Mouse (Mus musculus) forebrain, embryonic 12.5 days (tissue): ENCODE results near the gene Snx7. TPM values are rescaled to one million over a fixed set of nuclear protein-coding genes. Genes with fewer than 3 reads are reported as not detected.

Experiments used
- ATAC-seq: fragments of 200-750 bp; cut with Nextera tagmentation; 2 replicates; pipeline ENCODE4 v1.8.0; 2017; ENCODE audit warnings: moderate TSS enrichment; ENCODE audit not compliant: low FRiP score
- H3K27ac ChIP-seq: fragments of 300-500 bp; sonication (generic); 2 replicates; pipeline ENCODE4 v1.5.1; 2016; ENCODE audit warnings: mild to moderate bottlenecking
- H3K27me3 ChIP-seq: fragments of 300-500 bp; sonication (generic); 2 replicates; pipeline ENCODE4 v1.6.1; 2016; ENCODE audit warnings: mild to moderate bottlenecking
- H3K36me3 ChIP-seq: fragments of 300-500 bp; sonication (generic); replicated peaks from 2 replicates; pipeline ENCODE4 v1.6.1; 2016; ENCODE audit warnings: mild to moderate bottlenecking
- H3K4me1 ChIP-seq: fragments of 300-500 bp; sonication (generic); 2 replicates; pipeline ENCODE4 v1.6.1; 2016
- H3K4me2 ChIP-seq: fragments of 300-500 bp; sonication (generic); 2 replicates; pipeline ENCODE4 v1.6.1; 2016; ENCODE audit warnings: mild to moderate bottlenecking, moderate library complexity
- H3K4me3 ChIP-seq: fragments of 300-500 bp; sonication (generic); replicated peaks from 2 replicates; pipeline ENCODE4 v1.5.1; 2016; ENCODE audit warnings: mild to moderate bottlenecking
- H3K9ac ChIP-seq: fragments of 300-500 bp; sonication (generic); 2 replicates; pipeline ENCODE4 v1.6.1; 2016; ENCODE audit warnings: mild to moderate bottlenecking
- H3K9me3 ChIP-seq: fragments of 300-500 bp; sonication (generic); 2 replicates; pipeline ENCODE4 v1.6.1; 2016
- WGBS: fragments of 180-500 bp; shearing (Covaris S2); methylation state at CpG from one replicate; pipeline ENCODE4 v1.1.7; 2016; 5-methylcytosine and 5-hydroxymethylcytosine counted together
- polyA plus RNA-seq: library from polyadenylated mRNA; unstranded; fragments of >200 nt; fragmentation: Nextera tagmentation; extraction: Ambion mirVana; gene quantifications from 2 replicates; pipeline ENCODE4 v1.2.1, GENCODE M21; 2016

The Snx7 gene
- polyA plus RNA-seq, 1 experiment from 2014 or later, result 11.7 TPM

- no peaks in the 10 kb centered on the region for H3K27me3 ChIP-seq
- no peaks in the 10 kb centered on the region for H3K36me3 ChIP-seq
- no peak overlapping the region for H3K27ac ChIP-seq
- ATAC-seq, result no peak
- no peak overlapping the region for H3K4me3 ChIP-seq
- H3K4me2 ChIP-seq, result no peak overlapping the region
- H3K9ac ChIP-seq, result no peak overlapping the region
- WGBS, result 90% methylated on average over 6 of the region's 6 CpGs
- H3K9me3 ChIP-seq, result no peaks in the 10 kb centered on the region
- no peaks in the 10 kb centered on the region for H3K4me1 ChIP-seq
Observed at GRCm38 (mm10) chr3:117805782-117806181, 63.0 kb downstream of the Snx7 start.

- H3K4me3 ChIP-seq, result no peak overlapping the region
- no peaks in the 10 kb centered on the region for H3K4me1 ChIP-seq
- no peaks in the 10 kb centered on the region for H3K9me3 ChIP-seq
- H3K4me2 ChIP-seq, result no peak overlapping the region
- H3K27ac ChIP-seq, result no peak overlapping the region
- no peaks in the 10 kb centered on the region for H3K27me3 ChIP-seq
- H3K9ac ChIP-seq, result no peak overlapping the region
- no peaks in the 10 kb centered on the region for H3K36me3 ChIP-seq
- ATAC-seq, result no peak
Observed at GRCm38 (mm10) chr3:117794501-117794900, 74.2 kb downstream of the Snx7 start.

- Histone ChIP-seq H3K4me1 (no peaks in the 10 kb centered on the region), H3K9me3 (no peaks in the 10 kb centered on the region), H3K9ac (no peak overlapping the region), H3K4me3 (no peak overlapping the region), H3K4me2 (no peak overlapping the region), H3K27ac (no peak overlapping the region), H3K36me3 (no peaks in the 10 kb centered on the region), H3K27me3 (no peaks in the 10 kb centered on the region)
- no peak for ATAC-seq
- WGBS, result 82% methylated on average over 4 of the region's 4 CpGs
Observed at GRCm38 (mm10) chr3:117791951-117792350, 76.8 kb downstream of the Snx7 start.

GRCm38 (mm10) chr3:117791273-117791672, 77.5 kb downstream of the Snx7 start:
- H3K27me3 ChIP-seq, result no peaks in the 10 kb centered on the region

GRCm38 (mm10) chr3:117788800-117789693, 79.7 kb downstream of the Snx7 start:
- H3K9me3 ChIP-seq, result no peaks in the 10 kb centered on the region
- no peaks in the 10 kb centered on the region for H3K4me1 ChIP-seq
- H3K36me3 ChIP-seq, result no peaks in the 10 kb centered on the region
- no peak overlapping the region for H3K4me3 ChIP-seq
- H3K9ac ChIP-seq, result no peak overlapping the region
- no peak overlapping the region for H3K4me2 ChIP-seq
- no peaks in the 10 kb centered on the region for H3K27me3 ChIP-seq
- 64% methylated on average over 14 of the region's 14 CpGs for WGBS
- H3K27ac ChIP-seq, result no peak overlapping the region
- ATAC-seq, result peak; percentile 79

More at GRCm38 (mm10) chr3:117791273-117791672, 77.5 kb downstream of the Snx7 start:
- no peak overlapping the region for H3K4me2 ChIP-seq
- 85% methylated on average over 2 of the region's 2 CpGs for WGBS
- H3K9me3 ChIP-seq, result no peaks in the 10 kb centered on the region
- H3K9ac ChIP-seq, result no peak overlapping the region
- no peak for ATAC-seq
- no peaks in the 10 kb centered on the region for H3K4me1 ChIP-seq
- H3K4me3 ChIP-seq, result no peak overlapping the region
- H3K36me3 ChIP-seq, result no peaks in the 10 kb centered on the region
- H3K27ac ChIP-seq, result no peak overlapping the region

- Histone ChIP-seq H3K4me2 (no peak overlapping the region), H3K9ac (no peak overlapping the region), H3K27ac (no peak overlapping the region), H3K36me3 (no peaks in the 10 kb centered on the region), H3K4me1 (no peaks in the 10 kb centered on the region), H3K4me3 (no peak overlapping the region), H3K27me3 (no peaks in the 10 kb centered on the region), H3K9me3 (no peaks in the 10 kb centered on the region)
- WGBS, result 46% methylated on average over 6 of the region's 6 CpGs
- ATAC-seq, result no peak
Observed at GRCm38 (mm10) chr3:117787247-117787646, 81.5 kb downstream of the Snx7 start.

GRCm38 (mm10) chr3:117752151-117752757, 116.5 kb downstream of the Snx7 start:
- Histone ChIP-seq H3K36me3 (no peaks in the 10 kb centered on the region), H3K4me2 (no peak overlapping the region), H3K9me3 (no peaks in the 10 kb centered on the region), H3K27me3 (no peaks in the 10 kb centered on the region), H3K4me3 (no peak overlapping the region), H3K27ac (no peak overlapping the region), H3K9ac (no peak overlapping the region), H3K4me1 (no peaks in the 10 kb centered on the region)
- WGBS, result 83% methylated on average over 5 of the region's 5 CpGs
- ATAC-seq, result no peak

- ATAC-seq, result 0 out of 2 replicates have a peak, but pooled peaks have one; percentile 41
- no peaks in the 10 kb centered on the region for H3K4me1 ChIP-seq
- H3K9ac ChIP-seq, result no peak overlapping the region
- H3K27me3 ChIP-seq, result no peaks in the 10 kb centered on the region
- no peaks in the 10 kb centered on the region for H3K9me3 ChIP-seq
- no peak overlapping the region for H3K4me2 ChIP-seq
- H3K36me3 ChIP-seq, result no peaks in the 10 kb centered on the region
- no peak overlapping the region for H3K4me3 ChIP-seq
- H3K27ac ChIP-seq, result no peak overlapping the region
- WGBS, result 58% methylated on average over 2 of the region's 2 CpGs
Observed at GRCm38 (mm10) chr3:117751665-117752064, 117.1 kb downstream of the Snx7 start.

- no peak overlapping the region for H3K4me3 ChIP-seq
Observed at GRCm38 (mm10) chr3:117749256-117749655, 119.5 kb downstream of the Snx7 start.

GRCm38 (mm10) chr3:117739760-117740159, 129.0 kb downstream of the Snx7 start:
- no peak for ATAC-seq
- Histone ChIP-seq H3K9ac (no peak overlapping the region), H3K4me2 (no peak overlapping the region), H3K4me1 (no peaks in the 10 kb centered on the region), H3K27ac (no peak overlapping the region), H3K36me3 (no peaks in the 10 kb centered on the region), H3K9me3 (no peaks in the 10 kb centered on the region), H3K27me3 (no peaks in the 10 kb centered on the region), H3K4me3 (no peak overlapping the region)
- WGBS, result 78% methylated on average over 5 of the region's 5 CpGs

More at GRCm38 (mm10) chr3:117749256-117749655, 119.5 kb downstream of the Snx7 start:
- Histone ChIP-seq H3K9ac (no peak overlapping the region), H3K27me3 (no peaks in the 10 kb centered on the region), H3K27ac (no peak overlapping the region), H3K36me3 (no peaks in the 10 kb centered on the region), H3K4me1 (no peaks in the 10 kb centered on the region), H3K9me3 (no peaks in the 10 kb centered on the region), H3K4me2 (no peak overlapping the region)
- WGBS, result 91% methylated on average over 3 of the region's 3 CpGs
- no peak for ATAC-seq

GRCm38 (mm10) chr3:117732661-117733060, 136.1 kb downstream of the Snx7 start:
- Histone ChIP-seq H3K27me3 (no peaks in the 10 kb centered on the region), H3K4me1 (peaks cover 8% of the 10 kb centered on the region), H3K27ac (no peak overlapping the region), H3K36me3 (no peaks in the 10 kb centered on the region), H3K9ac (no peak overlapping the region), H3K9me3 (no peaks in the 10 kb centered on the region), H3K4me3 (no peak overlapping the region), H3K4me2 (no peak overlapping the region)
- WGBS, result 36% methylated on average over 4 of the region's 4 CpGs
- ATAC-seq, result no peak
